Mouse (Mus musculus) brain, embryonic 14.5 days (tissue): ENCODE results near the gene Rab40c.

ENCODE experiments used
- CTCF ChIP-seq: fragments of 200-500 bp; IDR thresholded peaks from 2 replicates; pipeline ENCODE4 v1.5.1; 2012; ENCODE audit warnings: inconsistent platforms, mild to moderate bottlenecking, moderate library complexity, borderline replicate concordance; ENCODE audit not compliant: insufficient read depth, insufficient read length; ENCODE audit errors: extremely low read depth
- POLR2A ChIP-seq: fragments of 200-500 bp; IDR thresholded peaks from 2 replicates; pipeline ENCODE4 v1.6.1; 2012; ENCODE audit warnings: mild to moderate bottlenecking, inconsistent platforms, borderline replicate concordance; ENCODE audit not compliant: poor library complexity, insufficient read depth, insufficient read length, severe bottlenecking; ENCODE audit errors: extremely low read depth

- TF ChIP-seq CTCF (no peak), POLR2A (no peak)
These were observed 79.0 kb downstream of the Rab40c start for GRCm38 (mm10) chr17:25840519-25840918.
